Mouse (Mus musculus) retina, postnatal 1 day (tissue): Measurements from ENCODE around the gene Dstyk.

Source experiments
- DNase-seq: peaks from one replicate; pipeline ENCODE4 v3.0.0-alpha.2; 2012

Gene Dstyk

DNA sequence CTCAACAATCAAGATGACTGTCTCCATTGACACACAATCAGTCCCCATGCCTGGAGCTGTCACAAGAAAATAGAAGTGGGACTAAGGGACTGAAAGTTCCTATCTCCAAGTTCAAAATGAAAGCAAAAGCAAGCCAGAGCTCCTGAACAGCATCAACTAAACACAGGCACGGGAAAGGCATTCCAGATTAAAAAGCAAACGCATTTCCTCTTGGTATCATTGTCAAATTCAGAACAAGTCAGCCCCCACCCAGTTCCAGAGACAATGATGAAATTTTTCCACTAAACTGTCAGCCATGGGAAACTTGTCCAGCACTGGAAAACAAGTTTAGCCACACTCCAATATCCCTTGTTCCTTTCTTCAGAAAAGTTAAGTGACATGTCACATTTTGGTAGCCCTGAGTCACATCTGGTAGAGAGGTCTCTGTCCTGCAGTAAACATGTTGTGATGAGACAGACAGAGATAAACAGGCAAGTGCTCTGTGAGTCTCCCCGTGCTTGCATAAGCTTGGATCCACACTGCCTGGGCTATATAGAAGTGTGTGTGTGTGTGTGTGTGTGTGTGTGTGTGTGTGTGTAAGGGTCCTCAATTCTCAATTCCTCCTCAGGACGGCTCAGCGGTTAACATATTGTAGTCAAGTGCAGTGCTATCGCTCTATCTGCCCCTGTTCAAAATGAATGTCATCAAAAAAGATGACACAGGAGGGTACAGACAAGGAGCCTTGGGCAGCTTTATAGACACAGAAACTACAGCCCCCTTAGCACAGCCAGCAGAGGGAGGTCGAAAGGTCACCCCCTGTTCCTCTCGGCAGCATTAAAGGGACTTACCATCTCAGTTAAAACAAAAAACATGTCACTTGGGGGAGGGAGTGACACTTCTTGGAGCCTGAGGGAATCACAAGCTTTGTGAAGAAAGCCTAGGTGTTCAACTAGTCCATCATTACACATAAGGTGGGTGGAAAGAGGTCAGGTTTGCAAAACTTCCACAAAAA lies 28.2 kb upstream of the Dstyk start:
- no peak for DNase-seq

DNA sequence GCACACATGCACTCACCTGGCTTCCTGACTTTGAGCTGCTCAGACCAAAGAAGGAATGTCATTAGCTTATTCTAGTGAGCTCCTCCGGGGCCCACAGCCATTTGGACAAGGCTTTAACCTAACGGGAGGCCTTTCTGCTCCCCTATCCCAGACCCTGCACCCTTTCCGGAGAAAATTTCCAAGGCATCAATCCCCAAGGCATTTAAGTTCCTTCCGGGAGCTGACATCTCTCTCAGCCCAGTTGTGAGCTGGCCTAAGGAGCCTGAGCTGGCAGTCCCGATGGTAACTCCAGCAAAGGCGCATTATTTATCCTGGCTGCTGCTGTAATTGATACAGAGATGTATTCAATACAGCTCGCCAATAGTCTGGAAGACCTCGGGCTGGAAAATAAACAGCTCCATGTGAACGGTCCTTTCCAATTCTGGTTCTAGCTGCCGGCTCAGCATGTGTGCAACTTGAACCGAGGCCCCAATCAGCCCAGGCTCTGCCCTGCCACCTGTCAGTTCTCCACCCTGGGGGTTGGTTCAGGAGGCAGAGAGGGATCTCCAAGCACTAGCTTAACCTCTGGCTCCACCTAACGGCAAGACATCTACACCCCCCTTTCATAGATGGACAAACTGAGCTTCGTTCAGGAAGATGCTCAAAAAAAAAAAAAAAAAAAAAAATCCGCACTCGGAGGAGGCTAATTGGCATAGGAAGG lies 27.3 kb upstream of the Dstyk start:
- peak; percentile 64 for DNase-seq

DNA sequence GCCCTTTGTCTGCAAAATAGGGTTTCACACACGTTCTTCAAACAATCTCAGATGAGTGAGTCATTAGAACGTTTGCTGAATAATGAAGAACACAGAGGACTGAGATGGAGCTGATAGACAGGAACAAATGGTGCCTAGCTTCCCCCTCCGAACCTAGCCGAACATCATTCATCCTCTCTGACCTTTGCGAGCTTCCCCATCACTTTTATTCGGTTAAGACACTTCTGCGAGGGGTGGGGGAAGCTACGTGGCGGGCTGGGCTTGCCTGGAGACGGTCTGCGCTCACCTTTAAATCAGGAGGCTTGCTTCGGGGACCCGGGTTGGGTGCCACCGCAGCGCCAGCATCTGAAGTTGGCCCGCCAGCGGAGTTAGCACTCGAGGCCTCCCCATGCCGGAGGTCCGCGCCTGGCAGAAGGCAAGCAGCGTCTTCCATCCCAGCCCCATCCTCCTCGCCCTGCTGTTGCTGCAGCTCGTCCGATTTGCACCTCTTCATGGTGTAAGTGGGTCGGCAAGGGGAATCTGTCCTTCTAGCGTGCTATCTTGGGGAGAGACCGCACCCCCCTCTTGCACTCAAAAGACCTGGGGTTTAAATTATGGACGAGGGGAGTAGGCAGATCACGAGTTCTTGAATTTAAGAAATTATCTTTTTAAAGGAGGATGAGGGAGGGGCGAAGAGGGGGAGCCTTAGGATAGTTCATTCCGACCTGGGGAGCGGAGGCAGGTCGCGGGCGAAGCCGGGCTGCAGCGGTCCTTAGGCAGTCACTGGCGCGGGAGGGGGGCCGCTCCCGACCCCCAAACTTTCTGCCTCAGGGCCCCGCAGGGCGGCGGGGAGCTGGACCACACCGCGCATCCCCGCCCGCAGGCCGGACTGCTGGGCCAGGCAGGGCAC lies 26.4 kb upstream of the Dstyk start, which contains the start of gene Tmcc2:
Gene Tmcc2, minus strand, starts transcription at position 591 of the 889 bp plus-strand sequence.
- peak; percentile 61 for DNase-seq

DNA sequence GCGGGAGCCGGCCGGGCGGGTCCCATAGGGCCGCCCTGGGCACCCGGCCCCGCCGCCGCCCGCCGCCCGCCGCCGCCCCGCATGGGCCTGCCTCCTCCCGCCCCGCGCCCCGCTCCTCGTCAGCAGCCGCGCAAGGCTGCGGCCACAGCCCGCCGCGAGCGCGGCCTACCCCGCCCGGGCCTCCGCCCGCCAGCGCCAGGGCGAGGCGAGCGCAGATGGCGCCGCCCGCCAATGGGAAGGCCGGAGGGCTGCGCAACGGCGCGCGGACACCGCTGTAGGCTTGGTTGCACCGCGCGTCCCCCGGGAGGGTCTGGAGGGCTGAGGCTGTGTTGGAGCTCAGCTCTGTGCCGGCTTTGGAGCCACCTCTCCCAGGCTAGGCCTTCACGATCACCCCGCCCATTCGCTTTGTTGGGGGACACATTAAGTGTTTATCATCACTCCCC lies 25.8 kb upstream of the Dstyk start:
- DNase-seq, result peak; percentile 88

DNA sequence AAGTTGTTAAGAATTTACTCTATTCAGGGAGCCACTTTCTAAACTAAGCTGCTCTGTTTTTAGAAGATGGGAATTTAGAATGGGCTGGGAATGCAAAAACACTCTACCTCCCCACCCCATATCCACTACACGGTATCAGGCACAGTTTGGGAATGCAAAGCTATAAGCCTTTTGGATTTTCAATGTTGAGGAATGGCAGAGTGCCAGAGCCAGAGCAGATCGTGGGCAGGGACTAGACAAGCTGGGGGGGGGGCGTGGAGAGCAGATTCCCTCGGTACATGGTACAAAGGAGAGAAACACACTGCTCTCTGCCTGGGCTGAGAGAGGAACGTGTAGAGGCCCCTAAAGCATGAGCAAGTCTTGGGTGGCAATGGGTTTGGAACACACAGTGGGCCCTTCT lies 24.5 kb upstream of the Dstyk start:
- no peak for DNase-seq

GRCm38 (mm10) chr1:132396705-132397104 lies 20.6 kb upstream of the Dstyk start:
- DNase-seq, result no peak

- DNase-seq, result no peak
Observed at GRCm38 (mm10) chr1:132400538-132400937, 16.8 kb upstream of the Dstyk start.

DNA sequence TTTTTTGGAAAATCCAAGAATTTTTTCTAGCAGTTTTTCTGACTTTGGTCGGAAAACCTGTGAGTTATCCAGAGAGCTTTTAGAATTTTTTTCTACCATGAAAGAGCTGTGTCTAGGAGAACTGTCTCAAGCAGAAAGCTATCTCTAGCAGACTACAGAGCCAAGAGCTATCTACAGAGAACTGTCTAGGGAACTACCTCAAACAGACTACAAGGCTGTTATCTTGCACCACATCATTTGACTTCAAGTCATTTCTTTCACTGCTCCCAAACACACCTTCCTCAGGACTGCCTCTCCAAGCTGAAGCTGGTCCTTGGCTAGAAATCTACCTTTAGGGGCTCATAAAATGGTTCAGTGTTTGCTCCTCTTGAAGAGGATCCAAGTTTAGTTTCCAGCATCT lies 15.5 kb upstream of the Dstyk start:
- DNase-seq, result no peak

GRCm38 (mm10) chr1:132410657-132411056 lies 6.7 kb upstream of the Dstyk start:
- DNase-seq, result no peak

GRCm38 (mm10) chr1:132416244-132416942 lies 962 bp upstream of the Dstyk start:
- no peak for DNase-seq

- DNase-seq, result no peak
Observed at GRCm38 (mm10) chr1:132416943-132417290, 438 bp upstream of the Dstyk start.

GRCm38 (mm10) chr1:132420206-132420605 lies 2.9 kb downstream of the Dstyk start:
- DNase-seq, result no peak

GRCm38 (mm10) chr1:132420662-132421061 lies 3.3 kb downstream of the Dstyk start:
- DNase-seq, result no peak

DNA sequence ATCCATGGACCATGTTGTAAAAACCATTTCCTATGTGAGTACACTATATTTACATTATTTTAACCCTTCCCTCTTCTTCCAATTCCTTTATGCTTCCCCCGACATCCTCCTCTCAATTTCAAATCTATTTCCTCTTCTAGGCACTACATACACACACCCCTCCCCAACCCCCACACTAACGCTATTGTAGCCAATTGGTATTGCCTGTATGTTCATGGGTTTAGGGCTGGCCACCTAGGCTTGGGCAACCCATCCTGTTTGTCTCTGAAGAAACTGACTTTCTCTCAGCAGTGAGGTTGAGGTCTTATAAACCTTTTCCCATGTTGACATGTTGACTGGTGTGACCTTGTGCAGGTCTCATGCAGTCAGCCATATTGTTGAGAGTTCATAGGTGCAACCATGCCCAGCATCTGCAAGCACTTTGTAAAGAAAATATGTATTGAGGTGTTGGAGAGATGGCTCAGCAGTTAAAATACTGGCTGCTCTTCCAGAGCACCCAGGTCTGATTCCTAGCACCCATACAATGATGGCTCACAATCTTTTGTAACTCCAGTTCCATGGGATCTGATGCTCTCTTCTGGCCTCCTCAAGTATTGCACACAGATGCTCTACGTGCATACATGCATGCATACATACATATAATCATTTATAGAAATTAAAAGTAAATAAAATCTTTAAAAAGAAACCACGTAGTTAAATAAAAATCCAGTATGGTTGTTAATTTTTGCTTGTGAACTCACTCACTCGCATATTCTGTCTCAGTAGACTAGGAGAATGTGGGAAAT lies 5.7 kb downstream of the Dstyk start:
- no peak for DNase-seq

DNA sequence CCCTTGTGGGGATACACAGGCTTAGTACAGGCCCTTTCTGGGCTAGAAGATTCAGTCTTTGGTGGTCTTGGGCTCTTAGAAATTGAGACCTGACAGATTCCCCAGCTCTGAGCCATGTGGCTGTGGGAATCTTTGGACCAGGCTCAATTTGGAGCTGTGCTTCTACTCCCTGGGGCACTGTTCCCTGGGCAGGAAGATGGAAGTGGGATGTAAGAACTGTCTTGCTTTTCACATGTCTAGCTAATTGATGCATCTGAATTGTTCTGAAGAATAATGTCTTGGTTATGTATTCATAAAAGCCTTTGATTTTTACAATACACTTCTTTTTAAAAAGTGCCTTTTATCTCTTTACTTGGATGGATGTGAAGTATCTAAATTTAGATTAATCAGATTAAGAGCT lies 8.2 kb downstream of the Dstyk start:
- DNase-seq, result no peak

DNA sequence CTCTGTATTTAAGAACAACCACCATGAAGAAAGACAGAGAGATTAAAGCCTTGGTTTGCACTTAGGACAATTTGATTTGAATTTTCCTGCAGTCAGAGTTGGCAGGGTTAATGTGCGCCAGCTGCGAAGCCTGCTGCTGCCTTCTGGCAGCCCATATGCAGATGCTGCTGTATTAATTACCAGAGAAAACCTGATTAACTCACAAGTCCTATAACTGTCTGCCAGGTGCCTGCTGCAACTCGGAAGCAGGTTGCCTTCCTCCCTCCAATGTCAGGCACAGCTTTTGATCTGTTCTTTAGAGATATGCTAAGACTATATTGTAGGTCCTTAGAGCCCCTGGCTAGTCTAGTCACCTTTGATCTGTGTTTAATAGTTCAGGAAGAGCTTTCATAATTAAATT lies 13.5 kb downstream of the Dstyk start:
- DNase-seq, result peak; percentile 37

DNA sequence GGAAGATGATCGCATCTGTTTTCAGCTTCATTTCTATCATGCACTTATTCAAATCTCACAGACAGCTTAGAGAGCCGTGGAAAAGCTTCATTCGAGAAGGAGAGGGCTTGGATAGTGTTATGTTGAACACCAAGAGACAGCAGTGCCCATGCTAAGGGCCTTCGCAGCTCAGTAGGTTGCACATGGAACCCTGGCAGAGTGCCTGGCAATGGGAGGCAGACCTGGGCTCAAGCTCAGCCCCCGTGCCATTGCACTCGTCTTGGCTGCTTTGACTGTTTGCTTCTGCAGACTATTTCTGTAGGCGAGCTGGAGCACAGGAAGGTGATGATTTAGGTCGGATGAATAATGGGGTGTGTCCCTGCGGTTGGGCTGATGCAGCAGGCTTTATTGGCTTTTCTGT lies 14.4 kb downstream of the Dstyk start:
- no peak for DNase-seq

DNA sequence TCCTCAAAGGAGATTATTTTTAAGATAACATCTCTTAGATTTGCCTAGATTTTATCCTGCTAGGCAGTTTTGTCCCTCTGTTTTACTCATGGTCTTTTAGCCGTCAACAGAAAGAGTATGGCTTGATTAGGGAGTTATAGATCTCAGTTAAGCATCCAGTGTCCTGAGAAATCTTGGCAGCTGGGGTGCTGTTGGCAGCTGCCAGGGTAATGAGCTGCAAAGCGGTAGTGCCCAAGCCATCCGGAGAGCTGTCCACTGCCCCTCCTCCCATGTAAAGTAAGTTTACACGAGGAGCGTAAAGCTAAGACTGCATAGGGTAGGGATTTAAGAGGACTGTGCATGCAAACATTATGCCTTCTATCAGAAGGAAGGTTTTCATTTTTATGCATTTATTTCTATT lies 16.0 kb downstream of the Dstyk start:
- DNase-seq, result peak; percentile 46

DNA sequence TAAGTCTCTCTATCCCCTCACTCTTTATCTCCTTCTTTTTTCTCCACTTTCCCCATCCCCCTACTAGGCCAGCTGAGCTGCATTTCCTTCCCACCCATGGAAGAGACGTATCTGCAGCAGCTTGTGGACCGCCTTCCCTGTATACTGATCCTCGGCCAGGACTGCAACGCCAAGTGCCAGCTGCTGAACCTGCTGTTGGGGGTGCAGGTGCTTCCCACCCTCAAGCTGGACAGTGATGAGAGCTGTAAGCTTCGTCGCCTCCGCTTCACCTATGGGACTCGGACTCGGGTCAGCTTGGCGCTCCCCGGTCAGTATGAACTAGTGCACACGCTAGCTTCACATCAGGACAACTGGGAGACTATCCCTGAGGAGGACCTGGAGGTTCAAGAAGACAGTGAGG lies 16.7 kb downstream of the Dstyk start:
- no peak for DNase-seq

DNA sequence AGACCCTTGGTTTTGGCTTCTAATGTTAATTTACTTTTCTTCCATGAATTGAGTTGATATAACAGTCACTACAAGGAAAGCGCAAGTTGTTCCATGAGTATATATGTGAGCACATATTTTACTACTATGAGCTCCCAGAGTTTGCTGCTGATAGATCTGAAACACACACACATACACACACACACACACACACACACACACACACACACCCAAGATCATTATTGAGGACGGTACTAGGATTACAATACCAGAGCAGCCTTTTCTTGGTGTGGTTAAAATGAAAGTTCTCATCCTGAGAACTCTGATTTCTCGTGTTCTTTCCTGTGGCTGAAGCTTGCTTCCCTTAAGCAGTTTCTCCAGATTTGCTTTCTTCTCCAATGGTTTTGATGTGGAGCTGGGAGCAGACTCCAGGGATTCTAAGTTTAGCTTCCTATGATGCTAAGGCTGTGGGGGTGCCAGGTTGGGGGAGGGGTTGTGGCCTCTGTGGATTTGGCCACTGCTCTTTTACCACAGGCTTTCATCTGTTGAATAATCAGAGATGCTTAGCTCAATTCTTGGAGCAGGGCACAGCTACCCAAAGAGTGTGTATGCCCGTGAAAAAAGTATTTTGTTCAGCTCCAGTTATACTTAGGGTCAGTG lies 19.1 kb downstream of the Dstyk start:
- no peak for DNase-seq

GRCm38 (mm10) chr1:132436960-132437359 lies 19.6 kb downstream of the Dstyk start:
- DNase-seq, result no peak
